13 mouse cellular contexts compared by ENCODE assay signal in the genomic region with DNA sequence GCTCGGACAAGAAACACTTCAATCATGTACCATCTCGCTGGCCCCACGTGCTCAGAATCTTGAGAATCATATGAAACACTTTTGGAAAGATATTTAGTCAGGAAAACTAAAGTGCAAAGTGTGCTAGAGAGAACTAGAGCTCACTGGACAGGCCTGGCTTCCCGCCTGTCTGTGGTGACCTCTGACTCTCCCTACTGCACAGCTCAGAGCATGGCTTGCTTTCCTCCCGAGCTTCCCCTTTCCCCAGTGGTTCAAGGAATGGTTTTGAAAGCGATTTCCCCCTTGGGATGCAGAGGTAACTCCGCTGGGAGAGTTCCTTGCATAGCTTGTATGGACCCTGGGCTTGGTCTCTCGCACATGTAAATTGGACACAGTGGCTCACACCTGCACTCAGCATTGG.
"Had no signal": no experiment of that assay in that cellular context is flagged by ENCODE, and none has a peak within 500 bp of the region (broad histone marks: within the 10 kb centered on the region; RNA-seq: fewer than 3 reads in every experiment).

No protein-coding gene starts in this region.

- DNase-seq: gastrocnemius, postnatal 14 days; gastrocnemius, postnatal 36 days; heart, adult 2 months; heart, postnatal 36 days; kidney, adult 11 months; kidney, adult 2 months; kidney, adult 9 months; kidney, postnatal 36 days; layer of hippocampus, adult 9-11 months; layer of hippocampus, postnatal 36 days; left cerebral cortex, postnatal 4 days had no signal

- ATAC-seq: intestine, embryonic 16.5 days; liver, embryonic 12.5 days had no signal
